Comparison of ENCODE assay signal across 8 mouse cellular contexts in genomic region chr2:173022056-173022681, GRCm38 (mm10). TPM values are rescaled to one million over a fixed set of nuclear protein-coding genes. Genes with fewer than 3 reads are reported as not detected.
DNase-seq lines count a peak whose midpoint lies in the region; ATAC-seq and TF ChIP-seq lines count a peak whose summit lies in the region.

No protein-coding gene starts in this region.

- H3K27ac ChIP-seq in embryonic facial prominence, embryonic 15.5 days (replicated peaks) = no peak overlapping the region; the same call in 1 of the 2 replicates
- H3K27ac ChIP-seq in hindbrain, embryonic 12.5 days = peak overlapping the region; percentile 76
- H3K27ac ChIP-seq in liver, embryonic 14.5 days = peak overlapping the region; percentile 80

- 0 out of 2 replicates have a peak, but pooled peaks have one; percentile 5 for ATAC-seq in frontal cortex, adult (ENCODE audit: low TSS enrichment)
- no peak for ATAC-seq in embryonic facial prominence, embryonic 15.5 days (ENCODE audit: insufficient number of reproducible peaks, low FRiP score, low TSS enrichment, low read depth)
- peak; percentile 47 for ATAC-seq in hindbrain, embryonic 12.5 days (ENCODE audit: low FRiP score)
- ATAC-seq in liver, embryonic 14.5 days (ENCODE audit: insufficient read depth) = peak; percentile 50

- H3K4me1 ChIP-seq in embryonic facial prominence, embryonic 15.5 days = peaks cover 68% of the 10 kb centered on the region
- peaks cover 59% of the 10 kb centered on the region for H3K4me1 ChIP-seq in hindbrain, embryonic 12.5 days
- peaks cover 66 to 70% of the 10 kb centered on the region in 2 experiments for H3K4me1 ChIP-seq in liver, embryonic 14.5 days (replicated peaks; ENCODE audit: control insufficient read depth in 2 of 2, insufficient read depth in 2 of 2, low read length in 1 of 2)

- no peaks in the 10 kb centered on the region for H3K36me3 ChIP-seq in embryonic facial prominence, embryonic 15.5 days
- H3K36me3 ChIP-seq in hindbrain, embryonic 12.5 days = 0 out of 2 replicates have a peak, but pooled peaks cover 3% of the 10 kb centered on the region
- peaks cover 47% of the 10 kb centered on the region for H3K36me3 ChIP-seq in liver, embryonic 14.5 days (replicated peaks; ENCODE audit: control insufficient read depth, insufficient read depth, low read depth)

- TF ChIP-seq CTCF in liver, embryonic 14.5 days (IDR thresholded peaks at IDR 0.05; ENCODE audit: low read depth) = no peak

- no peaks in the 10 kb centered on the region for H3K9me3 ChIP-seq in embryonic facial prominence, embryonic 15.5 days (replicated peaks)
- no peaks in the 10 kb centered on the region for H3K9me3 ChIP-seq in hindbrain, embryonic 12.5 days (replicated peaks)
- no peaks in the 10 kb centered on the region for H3K9me3 ChIP-seq in liver, embryonic 14.5 days (ENCODE audit: control insufficient read depth, low read length)

- H3K4me3 ChIP-seq in embryonic facial prominence, embryonic 15.5 days (replicated peaks) = peak overlapping the region; percentile 84
- H3K4me3 ChIP-seq in hindbrain, embryonic 12.5 days = peak overlapping the region; percentile 82
- H3K4me3 ChIP-seq in liver, embryonic 14.5 days (ENCODE audit: insufficient read depth in 1 of 2, low read depth in 2 of 2, low read length in 2 of 2) = peak overlapping the region; percentile 88 to 99

- H3K27me3 ChIP-seq in embryonic facial prominence, embryonic 15.5 days = peaks cover 7% of the 10 kb centered on the region; the same call in 1 of the 2 replicates
- peaks cover 34% of the 10 kb centered on the region for H3K27me3 ChIP-seq in hindbrain, embryonic 12.5 days
- H3K27me3 ChIP-seq in liver, embryonic 14.5 days (ENCODE audit: control insufficient read depth, insufficient read depth, low read length) = no peaks in the 10 kb centered on the region

- peak overlapping the region; percentile 89 for H3K4me2 ChIP-seq in embryonic facial prominence, embryonic 15.5 days (replicated peaks)
- H3K4me2 ChIP-seq in hindbrain, embryonic 12.5 days (replicated peaks) = peak overlapping the region; percentile 90
- peak overlapping the region; percentile 77 for H3K4me2 ChIP-seq in liver, embryonic 14.5 days (ENCODE audit: low read depth)

- peak overlapping the region; percentile 59 for H3K9ac ChIP-seq in embryonic facial prominence, embryonic 15.5 days
- H3K9ac ChIP-seq in hindbrain, embryonic 12.5 days = peak overlapping the region; percentile 87
- peak overlapping the region; percentile 83 for H3K9ac ChIP-seq in liver, embryonic 14.5 days (replicated peaks)

- no peak for TF ChIP-seq EP300 in liver, embryonic 14.5 days (IDR thresholded peaks at IDR 0.05; ENCODE audit: low read depth)

- under 1% methylated on average over 51 of the region's 51 CpGs for WGBS in embryonic facial prominence, embryonic 15.5 days
- under 1% methylated on average over 51 of the region's 51 CpGs for WGBS in hindbrain, embryonic 12.5 days
- under 1% methylated on average over 51 of the region's 51 CpGs for WGBS in liver, embryonic 14.5 days (ENCODE audit: insufficient replicate concordance)

- no peak for DNase-seq in frontal cortex, adult 2 months (ENCODE audit: extremely low spot score in 1 of 2, low spot score in 1 of 2)
- DNase-seq in Muller cell, postnatal 12 days (ENCODE audit: inconsistent ontology term) = peak; percentile 44
- no peak for DNase-seq in liver, embryonic 14.5 days (ENCODE audit: low read depth in 3 of 3, low spot score in 3 of 3)
- DNase-seq in retina, postnatal 1 day = peak; percentile 78
- DNase-seq in layer of hippocampus, adult 8-10 months (ENCODE audit: low spot score in 2 of 2) = no peak

RNA-seq across cellular contexts. Expression of gene Rbm38, which starts 1.9 kb away (rescaled TPM):
- polyA plus RNA-seq in frontal cortex, adult 2 months (2012; rRNA removed) = 5.1 and 6.8 TPM in 2 replicates
- 27.5 and 28.3 TPM in 2 replicates for polyA plus RNA-seq in embryonic facial prominence, embryonic 15.5 days (2015; fragmentation: Nextera tagmentation; extraction: Ambion mirVana)
- 38.9 and 44.8 TPM in 2 replicates for polyA plus RNA-seq in hindbrain, embryonic 12.5 days (2016; fragmentation: Nextera tagmentation; extraction: Ambion mirVana)
- polyA plus RNA-seq in liver, embryonic 14.5 days (2012; rRNA removed) = 274 and 315 TPM in 2 replicates
- polyA plus RNA-seq in liver, embryonic 14.5 days (2014; fragmentation: Nextera tagmentation; extraction: Ambion mirVana) = 270 and 320 TPM in 2 replicates
- total RNA-seq in layer of hippocampus, adult 8-10 months (2022) = 1 to 10 TPM; 3.1 to 6.3 (median 4.6) TPM

RNA-seq across cellular contexts. Expression of gene Rae1, which starts 22.3 kb away (rescaled TPM):
- polyA plus RNA-seq in frontal cortex, adult 2 months (2012; rRNA removed) = 69.7 and 82.4 TPM in 2 replicates
- polyA plus RNA-seq in embryonic facial prominence, embryonic 15.5 days (2015; fragmentation: Nextera tagmentation; extraction: Ambion mirVana) = 124 and 129 TPM in 2 replicates
- 111 and 126 TPM in 2 replicates for polyA plus RNA-seq in hindbrain, embryonic 12.5 days (2016; fragmentation: Nextera tagmentation; extraction: Ambion mirVana)
- 39.4 and 45.9 TPM in 2 replicates for polyA plus RNA-seq in liver, embryonic 14.5 days (2012; rRNA removed)
- polyA plus RNA-seq in liver, embryonic 14.5 days (2014; fragmentation: Nextera tagmentation; extraction: Ambion mirVana) = 65.3 and 71.1 TPM in 2 replicates
- 10 to 100 TPM; 77.5 to 82.0 (median 79.3) TPM for total RNA-seq in layer of hippocampus, adult 8-10 months (2022)

RNA-seq across cellular contexts. Expression of gene Spo11, which starts 44.7 kb away (rescaled TPM):
- 0.76 and 1.0 TPM in 2 replicates for polyA plus RNA-seq in frontal cortex, adult 2 months (2012; rRNA removed)
- 4.3 and 6.5 TPM in 2 replicates for polyA plus RNA-seq in embryonic facial prominence, embryonic 15.5 days (2015; fragmentation: Nextera tagmentation; extraction: Ambion mirVana)
- 0.50 and 0.93 TPM in 2 replicates for polyA plus RNA-seq in hindbrain, embryonic 12.5 days (2016; fragmentation: Nextera tagmentation; extraction: Ambion mirVana)
- polyA plus RNA-seq in liver, embryonic 14.5 days (2012; rRNA removed) = 0.01 and 0.03 TPM in 2 replicates
- polyA plus RNA-seq in liver, embryonic 14.5 days (2014; fragmentation: Nextera tagmentation; extraction: Ambion mirVana) = not detected in 2 replicates
- total RNA-seq in layer of hippocampus, adult 8-10 months (2022) = under 1 TPM in 3 of 4 experiments, not detected in 1; 0.14 to 0.56 (median 0.14) TPM

Comparison
In these comparisons a context has a peak if more than half of its experiments do, and no peak if none do; other contexts are left out.
1. DNase-seq: peak in Muller cell, postnatal 12 days (single experiment) and retina, postnatal 1 day (single experiment); none in frontal cortex, adult 2 months (0 of 2), liver, embryonic 14.5 days (0 of 3) and layer of hippocampus, adult 8-10 months (0 of 2).
2. Peak in every context shown above with its lines, with median percentiles within 50 percentile points of each other: H3K4me2 ChIP-seq, H3K4me3 ChIP-seq and H3K9ac ChIP-seq.